Mouse (Mus musculus): ENCODE measurements at regions not wholly inside any gene's neighbourhood (a gene's known extent, or its start where the extent isn't known, plus 50 kb on each side); places are given as distances from the start of the nearest gene placed in this dataset.

DNA sequence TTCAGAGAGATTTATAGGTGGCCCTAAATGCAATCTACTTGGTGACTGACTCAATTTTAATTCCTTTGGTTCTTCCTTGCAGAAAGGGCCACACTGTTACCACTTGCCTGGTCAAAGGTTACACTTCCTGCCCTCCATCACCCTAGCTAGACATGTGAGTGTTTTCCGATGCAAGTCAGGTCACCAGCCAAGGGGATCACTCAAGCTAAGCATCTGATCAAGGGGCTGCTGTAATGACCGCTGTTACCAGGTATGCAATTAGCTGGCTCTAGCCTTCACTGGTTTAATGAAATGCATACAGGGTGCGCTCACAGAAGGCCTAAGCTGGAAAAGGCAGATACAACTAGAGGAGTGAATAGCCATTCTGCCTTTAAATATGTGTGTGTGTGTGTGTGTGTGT lies 105.1 kb downstream of the Mtx2 start:
- no peaks in the 10 kb centered on the region for H3K36me3 ChIP-seq (replicated peaks)
- no peak overlapping the region for H3K4me2 ChIP-seq

DNA sequence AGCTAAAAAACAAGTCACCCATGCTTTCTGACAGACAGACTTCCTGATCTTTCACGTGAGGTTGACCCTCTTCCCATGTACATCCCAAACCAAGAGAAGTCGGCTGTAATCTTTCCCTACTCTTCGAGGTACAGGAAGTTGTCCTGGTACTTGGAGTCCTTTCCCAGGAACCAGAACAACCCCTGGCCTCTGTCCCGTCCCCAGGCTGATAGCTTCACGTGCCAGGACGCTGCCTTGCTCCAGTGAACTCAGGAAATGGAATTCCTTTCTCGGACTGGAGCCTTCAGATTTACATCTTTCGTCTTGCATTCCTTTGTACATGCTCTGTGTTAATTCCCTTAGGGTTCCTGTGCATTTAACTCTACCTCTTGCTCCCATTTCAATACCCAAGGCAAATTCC lies 107.6 kb downstream of the Mtx2 start:
- WGBS (ENCODE audit: insufficient replicate concordance) = 25% methylated on average over 8 of the region's 8 CpGs
- ATAC-seq (ENCODE audit: insufficient read depth) = no peak
- Histone ChIP-seq H3K4me3 (replicated peaks) (no peak overlapping the region), H3K27ac (replicated peaks) (no peak overlapping the region), H3K9ac (no peak overlapping the region), H3K36me3 (replicated peaks) (no peaks in the 10 kb centered on the region), H3K4me1 (replicated peaks) (no peaks in the 10 kb centered on the region), H3K27me3 (0 out of 2 replicates have a peak, but pooled peaks cover 6% of the 10 kb centered on the region), H3K4me2 (no peak overlapping the region), H3K9me3 (replicated peaks) (no peaks in the 10 kb centered on the region)

More for the DNA sequence above, 105.1 kb downstream of the Mtx2 start:
- WGBS (ENCODE audit: insufficient replicate concordance) = 63% methylated on average over 3 of the region's 3 CpGs
- Histone ChIP-seq H3K9ac (no peak overlapping the region), H3K27ac (replicated peaks) (no peak overlapping the region), H3K27me3 (peaks cover 6% of the 10 kb centered on the region; the same call in 1 of the 2 replicates), H3K4me1 (replicated peaks) (no peaks in the 10 kb centered on the region), H3K4me3 (replicated peaks) (no peak overlapping the region), H3K9me3 (replicated peaks) (no peaks in the 10 kb centered on the region)
- no peak for ATAC-seq (ENCODE audit: insufficient read depth)

DNA sequence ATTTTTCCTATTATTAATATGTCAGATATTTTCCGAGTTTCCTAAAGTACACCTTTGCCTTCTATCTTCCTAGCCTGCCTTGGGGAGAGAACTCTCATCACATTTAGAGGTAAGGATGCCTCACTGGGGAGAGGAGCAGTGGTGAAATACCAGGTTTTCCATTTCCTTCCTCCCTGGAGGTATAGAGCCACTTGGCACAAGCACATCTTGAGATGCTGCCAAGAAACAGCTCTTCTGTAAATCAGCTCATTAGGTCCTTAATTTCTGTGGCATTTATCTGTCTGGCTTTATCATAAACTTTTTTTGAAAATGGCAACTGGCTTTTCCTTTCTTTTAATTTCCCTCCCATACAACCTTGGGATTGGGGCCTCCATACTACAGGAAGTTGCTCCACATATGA lies 108.2 kb downstream of the Mtx2 start:
- ATAC-seq (ENCODE audit: insufficient read depth) = no peak
- no peaks in the 10 kb centered on the region for H3K9me3 ChIP-seq (replicated peaks)
- WGBS (ENCODE audit: insufficient replicate concordance) = 55% methylated on average over 1 of the region's 1 CpGs

DNA sequence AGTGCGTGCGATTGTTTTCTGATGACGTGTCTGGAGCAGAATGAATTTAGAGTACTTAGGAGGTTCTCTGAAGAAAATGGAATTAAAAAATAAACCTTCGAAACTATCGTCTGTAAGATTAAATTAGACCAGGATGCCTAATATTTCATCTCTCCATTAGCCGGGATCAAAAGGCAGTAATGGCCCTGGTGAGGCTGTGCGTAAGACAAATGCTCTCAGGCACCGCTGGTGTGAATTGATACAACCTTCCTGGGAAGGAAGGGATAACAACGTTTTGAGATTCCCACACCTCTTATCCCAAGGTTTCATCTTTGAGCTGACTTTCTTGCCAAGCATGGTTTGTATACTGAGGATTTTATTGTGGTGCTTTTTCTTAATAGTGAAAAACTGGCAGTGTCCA lies 113.1 kb downstream of the Mtx2 start:
- no peak overlapping the region for H3K4me2 ChIP-seq
- no peaks in the 10 kb centered on the region for H3K4me1 ChIP-seq (replicated peaks)
- no peak overlapping the region for H3K4me3 ChIP-seq (replicated peaks)
- H3K27ac ChIP-seq (replicated peaks) = no peak overlapping the region
- H3K9me3 ChIP-seq (replicated peaks) = no peaks in the 10 kb centered on the region
- 64% methylated on average over 9 of the region's 9 CpGs for WGBS (ENCODE audit: insufficient replicate concordance)
- H3K27me3 ChIP-seq = no peaks in the 10 kb centered on the region
- H3K9ac ChIP-seq = no peak overlapping the region
- no peak for ATAC-seq (ENCODE audit: insufficient read depth)
- no peaks in the 10 kb centered on the region for H3K36me3 ChIP-seq (replicated peaks)

More for the DNA sequence above, 108.2 kb downstream of the Mtx2 start:
- Histone ChIP-seq H3K27ac (replicated peaks) (no peak overlapping the region), H3K36me3 (replicated peaks) (no peaks in the 10 kb centered on the region), H3K4me2 (no peak overlapping the region), H3K27me3 (0 out of 2 replicates have a peak, but pooled peaks cover 6% of the 10 kb centered on the region), H3K4me1 (replicated peaks) (no peaks in the 10 kb centered on the region), H3K9ac (no peak overlapping the region), H3K4me3 (replicated peaks) (no peak overlapping the region)

DNA sequence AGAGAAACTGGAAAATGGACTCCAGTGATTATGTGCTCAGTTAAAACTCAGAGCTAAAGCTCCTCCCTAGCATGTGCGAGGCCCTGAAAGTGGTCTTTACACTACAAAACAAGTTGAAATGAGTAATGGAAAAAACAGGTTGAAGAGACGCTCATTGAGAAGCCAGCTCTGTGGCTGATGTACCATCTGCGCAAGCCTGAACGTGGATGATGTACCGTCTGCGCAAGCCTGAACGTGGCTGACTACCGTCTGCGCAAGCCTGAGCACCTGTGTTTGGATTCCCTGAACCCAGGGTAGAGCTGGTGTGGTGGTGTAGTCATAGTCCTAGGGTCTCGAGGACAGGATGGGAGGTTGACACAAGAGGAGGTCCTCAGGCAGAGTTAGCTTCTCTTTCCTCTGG lies 116.4 kb downstream of the Mtx2 start:
- Histone ChIP-seq H3K4me1 (replicated peaks) (no peaks in the 10 kb centered on the region), H3K9ac (no peak overlapping the region), H3K9me3 (replicated peaks) (no peaks in the 10 kb centered on the region), H3K4me2 (no peak overlapping the region), H3K27ac (replicated peaks) (no peak overlapping the region), H3K27me3 (no peaks in the 10 kb centered on the region), H3K36me3 (replicated peaks) (no peaks in the 10 kb centered on the region), H3K4me3 (replicated peaks) (no peak overlapping the region)
- 66% methylated on average over 10 of the region's 10 CpGs for WGBS (ENCODE audit: insufficient replicate concordance)
- no peak for ATAC-seq (ENCODE audit: insufficient read depth)

DNA sequence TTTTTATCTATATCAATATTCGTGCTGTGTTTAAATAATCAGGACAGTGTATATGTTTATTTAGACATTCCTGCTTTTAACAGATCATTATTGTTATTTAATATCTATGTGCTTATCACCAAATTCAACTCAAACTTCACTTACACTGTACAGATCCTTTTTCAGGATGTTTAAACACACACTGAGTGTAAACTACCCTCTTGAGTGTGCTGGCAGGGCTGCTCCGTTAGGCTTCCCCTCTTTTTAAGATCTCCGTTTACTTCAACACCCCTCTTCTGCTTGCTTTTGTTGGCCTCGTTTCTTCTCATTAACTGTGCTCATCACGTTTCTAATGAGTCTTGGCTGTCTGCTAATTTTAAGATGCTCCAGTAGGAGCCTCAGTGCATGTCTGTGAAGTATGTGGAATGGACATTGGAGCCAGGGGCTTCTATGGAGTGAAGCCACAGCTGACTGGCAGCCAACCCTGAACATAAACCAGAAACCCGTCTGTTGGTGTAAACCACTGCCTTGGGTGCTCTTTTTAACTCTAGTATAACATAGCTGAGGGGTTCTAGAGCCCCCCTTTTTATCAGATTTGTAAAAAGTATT lies 117.1 kb downstream of the Mtx2 start:
- H3K9me3 ChIP-seq (replicated peaks) = no peaks in the 10 kb centered on the region
- no peak overlapping the region for H3K27ac ChIP-seq (replicated peaks)
- H3K4me1 ChIP-seq (replicated peaks) = no peaks in the 10 kb centered on the region
- WGBS (ENCODE audit: insufficient replicate concordance) = 51% methylated on average over 6 of the region's 6 CpGs
- H3K36me3 ChIP-seq (replicated peaks) = no peaks in the 10 kb centered on the region
- no peak for ATAC-seq (ENCODE audit: insufficient read depth)
- H3K9ac ChIP-seq = no peak overlapping the region
- no peak overlapping the region for H3K4me3 ChIP-seq (replicated peaks)
- no peaks in the 10 kb centered on the region for H3K27me3 ChIP-seq
- H3K4me2 ChIP-seq = no peak overlapping the region

DNA sequence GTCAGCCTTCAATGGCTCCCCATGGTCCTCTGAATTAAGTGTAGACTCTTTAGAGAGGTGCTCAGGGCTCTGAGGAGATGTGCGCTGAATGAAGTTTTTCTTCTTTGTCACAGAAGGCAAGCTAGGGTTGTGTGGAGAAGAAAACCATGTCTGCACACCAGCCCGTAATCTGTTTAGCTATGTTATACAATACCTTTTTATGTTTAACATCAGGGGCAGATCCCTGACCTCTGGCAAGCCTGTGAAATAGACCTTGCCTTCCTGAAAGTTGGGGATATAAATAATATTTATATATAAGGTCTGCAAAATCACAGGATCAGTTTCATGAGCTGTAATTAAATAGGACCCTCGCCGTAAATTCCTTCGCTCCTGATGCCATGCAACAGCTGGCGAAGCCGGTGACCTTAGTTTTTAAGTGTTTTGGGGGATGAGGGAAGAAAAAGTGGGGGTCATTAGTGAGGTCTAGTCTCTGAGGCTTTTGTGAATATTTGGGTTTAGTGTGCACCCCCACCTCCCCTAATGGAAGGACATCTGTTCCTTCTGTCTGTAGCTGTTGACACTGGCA lies 119.7 kb downstream of the Mtx2 start:
- no peaks in the 10 kb centered on the region for H3K9me3 ChIP-seq (replicated peaks)
- H3K27me3 ChIP-seq = no peaks in the 10 kb centered on the region
- 82% methylated on average over 7 of the region's 7 CpGs for WGBS (ENCODE audit: insufficient replicate concordance)
- H3K9ac ChIP-seq = no peak overlapping the region
- H3K4me2 ChIP-seq = no peak overlapping the region
- H3K4me3 ChIP-seq (replicated peaks) = no peak overlapping the region
- H3K27ac ChIP-seq (replicated peaks) = no peak overlapping the region
- no peak for ATAC-seq (ENCODE audit: insufficient read depth)
- no peaks in the 10 kb centered on the region for H3K36me3 ChIP-seq (replicated peaks)
- no peaks in the 10 kb centered on the region for H3K4me1 ChIP-seq (replicated peaks)

DNA sequence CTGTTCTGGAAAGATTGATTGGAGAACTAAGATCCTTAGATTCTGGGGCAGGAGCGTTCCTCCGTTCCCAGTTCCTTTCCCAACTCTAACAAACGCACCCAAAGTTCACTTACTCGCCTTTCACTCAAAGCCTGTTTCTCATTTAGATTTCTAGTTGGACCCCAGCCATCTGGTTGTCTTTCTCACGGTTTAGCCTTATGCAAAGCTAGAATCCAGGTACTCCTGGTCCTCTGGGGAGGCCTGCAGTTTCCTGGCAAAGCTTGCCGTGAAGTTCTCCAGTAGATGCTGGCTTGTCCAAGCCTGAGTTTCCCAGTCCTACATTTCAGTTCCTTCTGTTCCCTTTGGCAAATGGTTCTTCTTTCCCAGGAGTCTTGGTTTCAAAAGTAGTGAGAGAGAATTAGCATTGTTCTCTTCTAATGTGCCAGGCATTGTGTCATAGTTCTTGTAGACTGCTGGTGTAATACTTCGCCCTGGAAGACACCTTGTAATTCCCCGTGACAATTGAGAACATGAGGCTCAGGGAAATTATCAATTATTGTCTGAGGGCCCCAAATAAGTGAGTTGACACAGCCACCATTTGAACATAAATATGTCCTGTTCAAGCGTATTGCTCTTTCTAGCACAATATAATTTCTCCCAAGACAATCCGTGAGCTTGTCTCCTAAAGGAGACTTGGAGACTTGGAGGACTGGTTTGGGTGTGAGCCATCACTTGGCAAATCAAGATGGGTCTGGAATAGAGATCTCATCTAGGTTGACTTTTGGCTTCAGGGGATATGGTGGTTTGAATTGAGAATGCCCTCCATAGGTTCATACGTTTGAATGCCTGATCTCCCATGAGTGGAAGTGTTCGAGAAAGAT lies 126.0 kb downstream of the Mtx2 start:
- Histone ChIP-seq H3K4me2 (no peak overlapping the region), H3K9ac (no peak overlapping the region), H3K4me1 (replicated peaks) (no peaks in the 10 kb centered on the region), H3K27ac (replicated peaks) (no peak overlapping the region), H3K36me3 (replicated peaks) (no peaks in the 10 kb centered on the region), H3K9me3 (replicated peaks) (no peaks in the 10 kb centered on the region), H3K4me3 (replicated peaks) (no peak overlapping the region), H3K27me3 (no peaks in the 10 kb centered on the region)
- no peak for ATAC-seq (ENCODE audit: insufficient read depth)
- 67% methylated on average over 12 of the region's 12 CpGs for WGBS (ENCODE audit: insufficient replicate concordance)

DNA sequence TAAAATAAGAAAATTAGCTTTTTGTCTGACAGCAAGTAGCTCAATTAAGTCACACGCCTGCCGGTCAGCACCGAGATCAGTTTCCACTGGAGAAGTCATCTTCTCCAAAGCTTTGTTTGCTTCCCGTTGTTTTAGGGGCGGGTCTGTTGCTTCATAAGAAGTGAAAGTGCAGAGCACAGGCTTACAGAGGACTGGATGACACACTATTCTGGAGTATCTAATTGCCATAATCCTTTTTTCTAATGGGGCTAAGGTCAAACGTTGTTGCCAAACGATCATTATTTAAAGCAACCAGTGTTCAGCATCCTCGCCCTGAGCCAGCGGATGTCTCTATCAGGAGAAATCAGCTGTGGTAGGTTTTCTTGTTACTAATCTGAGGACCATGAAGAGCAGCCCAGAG lies 128.5 kb downstream of the Mtx2 start:
- no peaks in the 10 kb centered on the region for H3K27me3 ChIP-seq
- H3K36me3 ChIP-seq (replicated peaks) = no peaks in the 10 kb centered on the region
- ATAC-seq (ENCODE audit: insufficient read depth) = no peak
- 67% methylated on average over 9 of the region's 9 CpGs for WGBS (ENCODE audit: insufficient replicate concordance)
- no peak overlapping the region for H3K9ac ChIP-seq
- H3K4me1 ChIP-seq (replicated peaks) = no peaks in the 10 kb centered on the region
- no peak overlapping the region for H3K4me3 ChIP-seq (replicated peaks)
- H3K27ac ChIP-seq (replicated peaks) = no peak overlapping the region
- no peak overlapping the region for H3K4me2 ChIP-seq
- H3K9me3 ChIP-seq (replicated peaks) = no peaks in the 10 kb centered on the region

DNA sequence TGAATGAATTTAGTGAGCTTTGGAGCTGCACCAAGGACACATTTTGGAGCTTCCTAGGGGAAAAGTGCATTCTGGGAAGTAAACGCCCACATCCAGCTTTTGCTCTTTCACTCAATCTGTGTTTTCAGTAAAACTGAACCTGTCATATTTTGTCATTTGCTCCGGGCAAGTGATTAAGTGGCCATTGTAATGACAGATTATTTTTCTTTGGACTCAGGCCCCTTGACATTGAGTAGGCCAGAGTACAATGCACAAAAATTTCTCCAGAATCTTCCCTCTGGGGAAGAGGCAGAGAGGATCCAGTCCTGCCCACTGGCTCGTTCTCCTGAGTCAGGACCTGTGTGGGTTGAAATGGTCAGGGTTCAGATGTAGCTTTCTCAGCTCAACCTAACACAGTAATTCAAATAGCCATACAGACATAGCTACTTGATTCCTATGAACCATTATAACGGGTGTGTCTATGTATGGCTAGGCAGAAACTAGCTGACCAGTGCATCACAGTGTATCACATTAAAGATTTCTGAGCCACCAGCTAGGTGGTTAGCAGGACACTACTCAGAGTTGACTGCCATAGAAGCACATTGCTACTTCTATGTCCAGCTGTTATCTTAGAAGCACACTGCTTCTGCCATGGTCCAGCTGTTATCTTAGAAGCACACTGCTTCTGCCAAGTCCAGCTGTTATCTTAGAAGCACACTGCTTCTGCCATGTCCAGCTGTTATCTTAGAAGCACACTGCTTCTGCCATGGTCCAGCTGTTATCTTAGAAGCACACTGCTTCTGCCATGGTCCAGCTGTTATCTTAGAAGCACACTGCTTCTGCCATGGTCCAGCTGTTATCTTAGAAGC lies 129.9 kb downstream of the Mtx2 start:
- no peaks in the 10 kb centered on the region for H3K36me3 ChIP-seq (replicated peaks)
- H3K4me1 ChIP-seq (replicated peaks) = no peaks in the 10 kb centered on the region
- no peak overlapping the region for H3K27ac ChIP-seq (replicated peaks)
- no peak overlapping the region for H3K4me3 ChIP-seq (replicated peaks)
- H3K9me3 ChIP-seq (replicated peaks) = no peaks in the 10 kb centered on the region
- no peak overlapping the region for H3K9ac ChIP-seq
- H3K27me3 ChIP-seq = no peaks in the 10 kb centered on the region; the same call in 1 of the 2 replicates
- ATAC-seq (ENCODE audit: insufficient read depth) = no peak
- WGBS (ENCODE audit: insufficient replicate concordance) = 67% methylated on average over 4 of the region's 4 CpGs
- H3K4me2 ChIP-seq = no peak overlapping the region

DNA sequence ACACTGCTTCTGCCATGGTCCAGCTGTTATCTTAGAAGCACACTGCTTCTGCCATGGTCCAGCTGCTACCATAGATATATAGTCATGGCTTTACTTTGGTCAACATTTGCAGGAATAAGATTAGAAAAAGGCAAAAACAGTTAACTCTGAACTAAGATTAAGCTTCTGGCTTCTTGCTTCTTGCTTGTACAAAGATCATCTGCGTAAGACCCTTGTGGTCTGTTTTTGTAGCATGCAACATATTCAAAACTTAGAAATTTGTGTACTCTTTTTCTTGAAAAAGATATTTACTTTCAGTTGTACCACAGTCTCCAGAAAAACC lies 130.5 kb downstream of the Mtx2 start:
- Histone ChIP-seq H3K27me3 (peaks cover 2% of the 10 kb centered on the region; the same call in 1 of the 2 replicates), H3K9ac (no peak overlapping the region), H3K4me2 (no peak overlapping the region), H3K36me3 (replicated peaks) (no peaks in the 10 kb centered on the region), H3K4me3 (replicated peaks) (no peak overlapping the region), H3K27ac (replicated peaks) (no peak overlapping the region), H3K4me1 (replicated peaks) (no peaks in the 10 kb centered on the region), H3K9me3 (replicated peaks) (no peaks in the 10 kb centered on the region)
- WGBS (ENCODE audit: insufficient replicate concordance) = 81% methylated on average over 1 of the region's 1 CpGs
- ATAC-seq (ENCODE audit: insufficient read depth) = no peak

All from liver, embryonic 15.5 days (tissue).